9 mouse cellular contexts compared by ENCODE assay signal in the genomic region with DNA sequence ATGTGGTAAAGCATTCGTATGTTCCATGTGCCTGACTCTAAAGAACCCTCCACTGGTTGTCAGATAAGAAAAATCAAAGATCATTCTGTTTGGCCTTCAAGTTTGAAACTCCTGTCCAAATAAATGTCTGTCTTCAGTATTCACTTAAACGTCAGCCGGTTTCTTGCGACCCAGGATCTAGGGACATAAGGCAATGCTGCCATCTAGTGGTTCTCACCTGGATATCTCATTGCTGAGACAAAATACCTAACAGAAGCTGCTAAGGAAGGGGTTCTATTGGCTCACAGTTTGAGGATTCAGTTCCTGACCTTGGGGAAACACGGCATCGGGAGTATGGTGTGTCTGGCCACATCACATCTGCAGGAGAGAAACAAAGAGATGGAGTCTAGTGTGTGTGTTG.
DNase-seq lines count a peak whose midpoint lies in the region; ATAC-seq and TF ChIP-seq lines count a peak whose summit lies in the region.
"Had no signal": no experiment of that assay in that cellular context is flagged by ENCODE, and none has a peak within 500 bp of the region (broad histone marks: within the 10 kb centered on the region; RNA-seq: fewer than 3 reads in every experiment).

No protein-coding gene starts in this region.

- no peaks in the 10 kb centered on the region for H3K36me3 ChIP-seq in forebrain, embryonic 12.5 days (replicated peaks)
- H3K36me3 ChIP-seq in lung, embryonic 14.5 days (ENCODE audit: insufficient read depth): no peaks in the 10 kb centered on the region
- no peaks in the 10 kb centered on the region for H3K36me3 ChIP-seq in small intestine, adult 2 months (ENCODE audit: control insufficient read depth, insufficient read depth, low read length)
- H3K36me3 ChIP-seq: heart, embryonic 15.5 days had no signal

- WGBS in forebrain, embryonic 12.5 days: 37% methylated on average over 6 of the region's 6 CpGs
- 31% methylated on average over 6 of the region's 6 CpGs for WGBS in lung, embryonic 14.5 days
- 33% methylated on average over 6 of the region's 6 CpGs for WGBS in small intestine, adult 2 months

- H3K4me2 ChIP-seq in forebrain, embryonic 12.5 days: no peak overlapping the region
- no peak overlapping the region for H3K4me2 ChIP-seq in lung, embryonic 14.5 days
- H3K4me2 ChIP-seq: heart, embryonic 15.5 days had no signal

- TF ChIP-seq CTCF in lung, embryonic 14.5 days (IDR thresholded peaks at IDR 0.05; ENCODE audit: low read depth): peak; percentile 89
- TF ChIP-seq CTCF in small intestine, adult 2 months (IDR thresholded peaks at IDR 0.05; ENCODE audit: extremely low read depth, insufficient read length, insufficient replicate concordance, low read depth, low read length): peak; percentile 22; the same call in 1 of the 2 replicates

- H3K4me3 ChIP-seq in forebrain, embryonic 12.5 days (replicated peaks): no peak overlapping the region
- no peak overlapping the region for H3K4me3 ChIP-seq in lung, embryonic 14.5 days (ENCODE audit: low read depth, low read length)
- H3K4me3 ChIP-seq in small intestine, adult 2 months (ENCODE audit: low read depth, low read length): no peak overlapping the region
- H3K4me3 ChIP-seq: heart, embryonic 15.5 days had no signal

- peaks cover 7% of the 10 kb centered on the region for H3K4me1 ChIP-seq in forebrain, embryonic 12.5 days
- H3K4me1 ChIP-seq in lung, embryonic 14.5 days (ENCODE audit: insufficient read depth): no peaks in the 10 kb centered on the region
- H3K4me1 ChIP-seq in small intestine, adult 2 months (ENCODE audit: control insufficient read depth, insufficient read depth, insufficient read length, low read length): no peaks in the 10 kb centered on the region
- H3K4me1 ChIP-seq: heart, embryonic 15.5 days had no signal

- no peaks in the 10 kb centered on the region for H3K27me3 ChIP-seq in forebrain, embryonic 12.5 days
- H3K27me3 ChIP-seq in lung, embryonic 14.5 days (ENCODE audit: insufficient read depth, low read length): no peaks in the 10 kb centered on the region
- H3K27me3 ChIP-seq in small intestine, adult 2 months (ENCODE audit: control insufficient read depth, insufficient read depth, low read length): no peaks in the 10 kb centered on the region
- H3K27me3 ChIP-seq: heart, embryonic 15.5 days had no signal

- 0 out of 2 replicates have a peak, but pooled peaks have one; percentile 43 for ATAC-seq in cerebellum, adult (ENCODE audit: insufficient number of reproducible peaks, low FRiP score, low TSS enrichment)
- peak; percentile 55; the same call in 1 of the 2 replicates for ATAC-seq in forebrain, embryonic 12.5 days (ENCODE audit: low FRiP score)
- ATAC-seq in lung, embryonic 14.5 days (ENCODE audit: insufficient read depth): no peak; the same call in 1 of the 2 replicates

- H3K9ac ChIP-seq in forebrain, embryonic 12.5 days: no peak overlapping the region
- H3K9ac ChIP-seq in lung, embryonic 14.5 days: no peak overlapping the region
- H3K9ac ChIP-seq: heart, embryonic 15.5 days had no signal

- no peak overlapping the region for H3K27ac ChIP-seq in forebrain, embryonic 12.5 days
- no peak overlapping the region for H3K27ac ChIP-seq in lung, embryonic 14.5 days (ENCODE audit: low read depth)
- H3K27ac ChIP-seq in small intestine, adult 2 months (ENCODE audit: insufficient read depth, low read depth, low read length): no peak overlapping the region
- H3K27ac ChIP-seq: heart, embryonic 15.5 days had no signal

- no peak for DNase-seq in cerebellum, adult 11 months
- peak; percentile 77 for DNase-seq in 416B (ENCODE audit: low read depth)
- DNase-seq in brain, adult 2 months (ENCODE audit: low read depth, low spot score): peak; percentile 80
- peak; percentile 71 for DNase-seq in kidney, postnatal 10 days
- DNase-seq in lung, embryonic 14.5 days: peak; percentile 90

- no peaks in the 10 kb centered on the region for H3K9me3 ChIP-seq in forebrain, embryonic 12.5 days
- no peaks in the 10 kb centered on the region for H3K9me3 ChIP-seq in lung, embryonic 14.5 days (ENCODE audit: low read depth, low read length)
- H3K9me3 ChIP-seq: heart, embryonic 15.5 days had no signal

- TF ChIP-seq POLR2A in small intestine, adult 2 months (IDR thresholded peaks at IDR 0.05; ENCODE audit: low read depth, low read length): no peak
